16 mouse cellular contexts compared by ENCODE assay signal in genomic region chr17:48235773-48236370, GRCm38 (mm10). TPM values are rescaled to one million over a fixed set of nuclear protein-coding genes. Genes with fewer than 3 reads are reported as not detected.
"Had no signal": no experiment of that assay in that cellular context is flagged by ENCODE, and none has a peak within 500 bp of the region (broad histone marks: within the 10 kb centered on the region; RNA-seq: fewer than 3 reads in every experiment).

No protein-coding gene starts in this region.

- DNase-seq: kidney, adult 11 months; kidney, postnatal 14 days; layer of hippocampus, postnatal 36 days; lung, embryonic 14.5 days; lung, postnatal 10 days; lung, postnatal 4 days; thymus, adult 18-20 months; thymus, postnatal 14 days had no signal

- ATAC-seq: midbrain, embryonic 15.5 days had no signal

- H3K9me3 ChIP-seq: midbrain, embryonic 15.5 days; neural tube, embryonic 12.5 days; stomach, embryonic 15.5 days had no signal

- H3K9ac ChIP-seq: lung, embryonic 14.5 days; midbrain, embryonic 15.5 days; neural tube, embryonic 12.5 days; stomach, embryonic 15.5 days had no signal

- H3K4me2 ChIP-seq: liver, embryonic 11.5 days; lung, embryonic 14.5 days; midbrain, embryonic 11.5 days; midbrain, embryonic 15.5 days; neural tube, embryonic 12.5 days; stomach, embryonic 15.5 days had no signal

- H3K4me3 ChIP-seq: midbrain, embryonic 15.5 days; neural tube, embryonic 12.5 days; stomach, embryonic 15.5 days had no signal

- H3K36me3 ChIP-seq: midbrain, embryonic 15.5 days; neural tube, embryonic 12.5 days; stomach, embryonic 15.5 days had no signal

- H3K4me1 ChIP-seq: midbrain, embryonic 15.5 days; neural tube, embryonic 12.5 days; stomach, embryonic 15.5 days had no signal

- H3K27me3 ChIP-seq: midbrain, embryonic 15.5 days; neural tube, embryonic 12.5 days; stomach, embryonic 15.5 days had no signal

- H3K27ac ChIP-seq: midbrain, embryonic 15.5 days; neural tube, embryonic 12.5 days; stomach, embryonic 15.5 days had no signal

RNA-seq across cellular contexts. Expression of gene Trem1, which starts 3.3 kb away (rescaled TPM):
- total RNA-seq: layer of hippocampus, postnatal 36 days; left cerebral cortex, postnatal 36 days had no signal
- polyA plus RNA-seq: kidney, embryonic 14.5 days; lung, embryonic 14.5 days; midbrain, embryonic 11.5 days; midbrain, embryonic 15.5 days; neural tube, embryonic 12.5 days had no signal

RNA-seq across cellular contexts. Expression of gene Trem3, which starts 11.7 kb away (rescaled TPM):
- total RNA-seq: layer of hippocampus, postnatal 36 days had no signal
- polyA plus RNA-seq: kidney, embryonic 14.5 days; midbrain, embryonic 11.5 days; midbrain, embryonic 15.5 days; neural tube, embryonic 12.5 days had no signal

RNA-seq across cellular contexts. Expression of gene Treml4, which starts 28.2 kb away (rescaled TPM):
- total RNA-seq: layer of hippocampus, postnatal 36 days; left cerebral cortex, adult 8-10 months; left cerebral cortex, postnatal 36 days had no signal
- polyA plus RNA-seq: midbrain, embryonic 15.5 days had no signal
